Mouse (Mus musculus) liver, embryonic 16.5 days (tissue): ENCODE measurements at regions not wholly inside any gene's neighbourhood (a gene's known extent, or its start where the extent isn't known, plus 50 kb on each side); places are given as distances from the start of the nearest gene placed in this dataset.

Source experiments
- ATAC-seq: fragments of 200-750 bp; cut with Nextera tagmentation; 2 replicates; pipeline ENCODE4 v1.8.0; 2017; ENCODE audit warnings: low read depth, mild to moderate bottlenecking, moderate number of reproducible peaks, moderate library complexity
- H3K27ac ChIP-seq: fragments of 300-500 bp; sonication (generic); 2 replicates; pipeline ENCODE4 v1.5.1; 2014; ENCODE audit warnings: mild to moderate bottlenecking, low read length
- H3K27me3 ChIP-seq: fragments of 300-500 bp; sonication (generic); 2 replicates; pipeline ENCODE4 v1.6.1; 2014; ENCODE audit warnings: low read depth, low read length, mixed read lengths; ENCODE audit not compliant: control insufficient read depth, insufficient read depth
- H3K36me3 ChIP-seq: fragments of 300-500 bp; sonication (generic); 2 replicates; pipeline ENCODE4 v1.6.1; 2014; ENCODE audit warnings: mild to moderate bottlenecking; ENCODE audit not compliant: control insufficient read depth, insufficient read depth
- H3K4me1 ChIP-seq: fragments of 300-500 bp; sonication (generic); 2 replicates; pipeline ENCODE4 v1.6.1; 2014; ENCODE audit warnings: low read depth, low read length, mixed read lengths; ENCODE audit not compliant: control insufficient read depth
- H3K4me2 ChIP-seq: fragments of 300-500 bp; sonication (generic); 2 replicates; pipeline ENCODE4 v1.6.1; 2014; ENCODE audit warnings: low read depth, low read length, mixed read lengths
- H3K4me3 ChIP-seq: fragments of 300-500 bp; sonication (generic); 2 replicates; pipeline ENCODE4 v1.5.1; 2014; ENCODE audit warnings: low read depth, mild to moderate bottlenecking, low read length
- H3K9ac ChIP-seq: fragments of 300-500 bp; sonication (generic); 2 replicates; pipeline ENCODE4 v1.6.1; 2014; ENCODE audit warnings: low read depth, low read length
- H3K9me3 ChIP-seq: fragments of 300-500 bp; sonication (generic); replicated peaks from 2 replicates; pipeline ENCODE4 v1.6.1; 2016; ENCODE audit warnings: low read length; ENCODE audit not compliant: control insufficient read depth
- WGBS: fragments of 180-500 bp; shearing (Covaris S2); extraction: QIAGEN DNeasy Blood & Tissue Kit; methylation state at CpG from one replicate; pipeline ENCODE4 v1.1.7; 2014; ENCODE audit not compliant: insufficient replicate concordance; 5-methylcytosine and 5-hydroxymethylcytosine counted together

- ATAC-seq, result peak; percentile 33; the same call in 1 of the 2 replicates
- 48% methylated on average over 7 of the region's 7 CpGs for WGBS
- H3K4me2 ChIP-seq, result no peak overlapping the region
- no peak overlapping the region for H3K4me3 ChIP-seq
- H3K27me3 ChIP-seq, result no peaks in the 10 kb centered on the region
- no peaks in the 10 kb centered on the region for H3K9me3 ChIP-seq
- no peaks in the 10 kb centered on the region for H3K36me3 ChIP-seq
- no peak overlapping the region for H3K9ac ChIP-seq
- H3K27ac ChIP-seq, result no peak overlapping the region
- peaks cover 40% of the 10 kb centered on the region for H3K4me1 ChIP-seq
These were observed 56.4 kb upstream of the Bmp2k start for GRCm38 (mm10) chr5:96941087-96941468.

GRCm38 (mm10) chr5:96941518-96941917 lies 56.0 kb upstream of the Bmp2k start:
- Histone ChIP-seq H3K9me3 (no peaks in the 10 kb centered on the region), H3K4me2 (no peak overlapping the region), H3K4me3 (no peak overlapping the region), H3K36me3 (no peaks in the 10 kb centered on the region), H3K9ac (no peak overlapping the region), H3K27ac (no peak overlapping the region), H3K4me1 (peaks cover 40% of the 10 kb centered on the region), H3K27me3 (no peaks in the 10 kb centered on the region)
- WGBS, result 90% methylated on average over 2 of the region's 2 CpGs
- ATAC-seq, result no peak
